Mouse (Mus musculus) embryonic fibroblast, embryonic 13.5 days (primary cell): ENCODE measurements around the gene Flt1.

ENCODE experiments used
- CTCF ChIP-seq: IDR thresholded peaks from 2 replicates; pipeline ENCODE4 v1.5.1; 2011; ENCODE audit warnings: mild to moderate bottlenecking, control low read depth, low read length, moderate library complexity, borderline replicate concordance; ENCODE audit not compliant: insufficient read depth
- POLR2A ChIP-seq: IDR thresholded peaks from 2 replicates; pipeline ENCODE4 v1.6.1; 2011; ENCODE audit warnings: low read depth, mild to moderate bottlenecking, control low read depth, low read length, moderate library complexity

DNA sequence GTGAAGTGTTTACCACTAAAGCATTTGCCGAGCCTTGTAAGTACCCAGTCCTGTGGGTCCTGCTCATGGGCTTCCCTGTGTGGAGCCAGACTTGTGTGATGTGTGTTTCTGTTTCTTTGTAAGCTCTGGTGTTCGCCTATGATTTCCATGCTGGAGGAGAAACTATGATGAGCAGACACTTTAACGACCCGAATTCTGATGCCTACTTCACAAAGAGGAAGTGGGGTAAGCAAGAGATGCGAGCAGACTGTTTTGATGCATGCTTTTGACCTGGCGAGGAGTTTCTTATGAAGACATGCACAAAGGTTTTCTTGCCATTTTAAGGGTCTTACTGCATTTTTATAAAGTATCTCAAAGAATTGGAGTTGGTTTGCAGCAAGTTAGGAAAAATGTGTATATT, 198.8 kb downstream of the Flt1 start:
- TF ChIP-seq CTCF (no peak), POLR2A (no peak)
